Mouse (Mus musculus) ES-E14 (cell line): ENCODE measurements around the gene Ager. TPM values are rescaled to one million over a fixed set of nuclear protein-coding genes. Genes with fewer than 3 reads are reported as not detected.

Experiments
- DNase-seq: peaks from one replicate; pipeline ENCODE4 v3.0.0-alpha.2; 2013; ENCODE audit warnings: low read depth, low spot score
- H3K27ac ChIP-seq: 2 replicates; pipeline ENCODE4 v1.5.1; 2012; ENCODE audit warnings: low read depth, mild to moderate bottlenecking, low read length, moderate library complexity, mixed read lengths; ENCODE audit not compliant: poor library complexity, insufficient read depth, severe bottlenecking
- H3K36me3 ChIP-seq: 2 replicates; pipeline ENCODE4 v1.6.1; 2012; ENCODE audit warnings: mild to moderate bottlenecking, low read length, moderate library complexity, mixed read lengths; ENCODE audit not compliant: control insufficient read depth, poor library complexity, insufficient read depth, severe bottlenecking
- H3K4me1 ChIP-seq, 2 experiments: fragments of 150-350 bp in 1 of 2; sonication (generic) in 1 of 2; 2 replicates each; pipeline ENCODE4 v1.6.1; 2012; ENCODE audit warnings: low read length in 2 of 2, mild to moderate bottlenecking in 1 of 2, mixed read lengths in 1 of 2; ENCODE audit not compliant: control insufficient read depth in 2 of 2, insufficient read depth in 2 of 2, poor library complexity in 1 of 2
- H3K4me3 ChIP-seq, 2 experiments: fragments of 150-350 bp in 1 of 2; sonication (generic) in 1 of 2; 2 replicates each; pipeline ENCODE4 v1.5.1; 2012; ENCODE audit warnings: low read length in 2 of 2, low read depth in 1 of 2, mild to moderate bottlenecking in 1 of 2, mixed read lengths in 1 of 2; ENCODE audit not compliant: insufficient read depth in 1 of 2, poor library complexity in 1 of 2, severe bottlenecking in 1 of 2
- H3K9ac ChIP-seq: 2 replicates; pipeline ENCODE4 v1.6.1; 2012; ENCODE audit warnings: low read depth, mild to moderate bottlenecking, low read length, mixed read lengths; ENCODE audit not compliant: poor library complexity, insufficient read depth, severe bottlenecking
- H3K9me3 ChIP-seq: fragments of 150-350 bp; sonication (generic); 2 replicates; pipeline ENCODE4 v1.6.1; 2012; ENCODE audit warnings: low read depth, mild to moderate bottlenecking, low read length; ENCODE audit not compliant: control insufficient read depth, insufficient read depth
- CHD2 ChIP-seq: IDR thresholded peaks from 2 replicates; pipeline ENCODE4 v1.6.1; 2014; ENCODE audit warnings: mild to moderate bottlenecking, low read depth, low read length, inconsistent platforms
- HCFC1 ChIP-seq: IDR thresholded peaks from 2 replicates; pipeline ENCODE4 v1.6.1; 2012; ENCODE audit warnings: low read length, inconsistent platforms, borderline replicate concordance; ENCODE audit not compliant: insufficient read depth
- MAFK ChIP-seq: IDR thresholded peaks from 2 replicates; pipeline ENCODE4 v1.6.1; 2014; ENCODE audit warnings: mild to moderate bottlenecking, low read depth, low read length, inconsistent platforms; ENCODE audit not compliant: insufficient read depth
- ZC3H11A ChIP-seq: IDR thresholded peaks from 2 replicates; pipeline ENCODE4 v1.6.1; 2012; ENCODE audit warnings: low read depth, mild to moderate bottlenecking, inconsistent platforms, low read length, borderline replicate concordance
- ZNF384 ChIP-seq: IDR thresholded peaks from 2 replicates; pipeline ENCODE4 v1.6.1; 2012; ENCODE audit warnings: low read depth, low read length, inconsistent platforms
- in situ Hi-C, 2 experiments: fragments of 600-800 bp; cut with MboI; formaldehyde crosslinking; loops; one replicate each; pipeline ENCODE4 v1.15.1; 2025; ENCODE audit warnings: low sequenced_read_pairs in 2 of 2, inconsistent platforms in 1 of 2; ENCODE audit not compliant: unreplicated experiment in 2 of 2
- total RNA-seq: library from RNA; depleted of rRNA; stranded (reverse); fragments of 300-350 nt; gene quantifications from 2 replicates; pipeline ENCODE4 v1.2.3, GENCODE M21; 2012

The Ager gene
- total RNA-seq, 1 experiment = 2.3 TPM

DNA sequence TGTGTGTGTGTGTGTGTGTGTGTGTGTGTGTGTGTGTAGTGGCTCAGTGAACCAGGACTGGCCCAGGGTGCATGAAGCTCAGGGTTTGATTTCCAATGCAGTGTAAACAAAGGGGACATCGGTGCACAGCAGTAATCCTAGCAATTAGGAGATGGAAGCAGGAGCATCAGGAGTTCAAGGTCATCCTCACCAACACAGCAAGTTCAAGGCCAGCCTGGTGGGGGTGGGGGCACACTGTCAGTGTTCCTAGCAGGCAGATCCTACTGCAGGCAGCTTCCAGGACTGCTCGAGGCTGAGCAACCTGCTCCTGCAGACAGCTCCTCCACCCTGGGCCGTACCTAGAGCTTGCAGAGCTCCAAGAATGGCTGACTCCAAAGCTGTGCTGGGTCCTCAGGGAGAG, 35.1 kb upstream of the Ager start:
- no peak for DNase-seq
- in situ Hi-C loops = no loop called here

DNA sequence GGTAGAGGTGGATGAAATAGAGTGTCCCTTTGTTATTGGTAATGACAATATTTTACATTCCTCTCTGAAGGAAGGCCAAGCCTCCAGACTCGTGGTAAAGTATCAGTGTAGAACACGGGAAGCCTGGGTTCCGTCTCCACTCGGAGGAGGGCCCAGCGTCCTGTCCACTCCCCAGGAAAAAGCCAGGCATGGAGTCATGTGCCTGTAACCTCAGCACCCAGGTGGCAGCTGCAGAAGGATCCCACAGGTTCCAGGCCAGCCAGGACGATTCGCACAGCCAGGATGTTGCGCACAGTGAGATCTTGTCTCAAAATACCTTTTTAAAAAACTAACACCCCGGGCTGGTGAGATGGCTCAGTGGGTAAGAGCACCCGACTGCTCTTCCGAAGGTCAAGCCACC, 34.3 kb upstream of the Ager start:
- H3K4me1 ChIP-seq = peaks cover 16 to 32% of the 10 kb centered on the region in 2 experiments
- peak overlapping the region in 1 of 2 experiments; percentile 11; a peak in 1 of 4 replicates for H3K4me3 ChIP-seq
- DNase-seq = no peak
- H3K36me3 ChIP-seq = peaks cover 2% of the 10 kb centered on the region; the same call in 1 of the 2 replicates
- H3K9me3 ChIP-seq = no peaks in the 10 kb centered on the region
- in situ Hi-C loops = no loop called here
- TF ChIP-seq HCFC1 (no peak), MAFK (no peak), ZC3H11A (no peak), CHD2 (no peak), ZNF384 (no peak)
- H3K9ac ChIP-seq = peak overlapping the region; percentile 57
- peak overlapping the region; percentile 56; the same call in 1 of the 2 replicates for H3K27ac ChIP-seq

More for the DNA sequence above, 35.1 kb upstream of the Ager start:
- Histone ChIP-seq H3K4me1 (peaks cover 16 to 32% of the 10 kb centered on the region in 2 experiments), H3K9me3 (no peaks in the 10 kb centered on the region), H3K27ac (no peak overlapping the region; the same call in 1 of the 2 replicates), H3K4me3 (no peak overlapping the region), H3K9ac (no peak overlapping the region), H3K36me3 (peaks cover 2% of the 10 kb centered on the region; the same call in 1 of the 2 replicates)
- TF ChIP-seq CHD2 (no peak), ZC3H11A (no peak), ZNF384 (no peak), MAFK (no peak), HCFC1 (no peak)

DNA sequence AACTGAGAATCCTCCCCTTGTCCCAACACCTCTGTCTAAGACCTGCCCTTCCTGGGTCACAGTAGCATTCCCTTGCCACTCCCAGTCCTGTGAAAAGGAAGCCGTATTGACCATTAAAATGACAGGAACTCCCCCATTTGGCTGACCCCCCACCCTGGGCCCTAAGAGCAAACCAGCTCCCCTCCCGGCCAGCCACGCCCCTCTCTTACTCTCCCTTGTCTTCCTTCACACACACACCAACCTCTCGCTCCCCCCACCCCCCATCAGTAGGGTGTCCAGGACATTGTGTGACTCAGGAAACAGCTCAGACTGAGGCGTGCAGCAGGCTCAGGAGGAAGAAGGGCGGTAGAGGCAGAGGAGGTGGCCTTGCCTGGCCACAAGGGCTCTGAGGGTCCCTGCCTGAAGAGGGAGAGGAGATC, 33.6 kb upstream of the Ager start, which contains the start of gene Notch4:
TSS of gene Notch4 (plus strand) at position 266 of the 419 bp plus-strand sequence.
- Histone ChIP-seq H3K9ac (peak within 1 kb of the TSS; percentile 57), H3K27ac (peak within 1 kb of the TSS; percentile 59), H3K4me3 (peak within 1 kb of the TSS; percentile 37 to 53), H3K9me3 (no peaks in the 10 kb centered on the region), H3K4me1 (peaks cover 16 to 32% of the 10 kb centered on the region in 2 experiments), H3K36me3 (peaks cover 2% of the 10 kb centered on the region; the same call in 1 of the 2 replicates)
- DNase-seq = peak; percentile 82
- TF ChIP-seq ZC3H11A (no peak), CHD2 (no peak), MAFK (no peak), HCFC1 (no peak), ZNF384 (no peak)
- in situ Hi-C loops = no loop called here

DNA sequence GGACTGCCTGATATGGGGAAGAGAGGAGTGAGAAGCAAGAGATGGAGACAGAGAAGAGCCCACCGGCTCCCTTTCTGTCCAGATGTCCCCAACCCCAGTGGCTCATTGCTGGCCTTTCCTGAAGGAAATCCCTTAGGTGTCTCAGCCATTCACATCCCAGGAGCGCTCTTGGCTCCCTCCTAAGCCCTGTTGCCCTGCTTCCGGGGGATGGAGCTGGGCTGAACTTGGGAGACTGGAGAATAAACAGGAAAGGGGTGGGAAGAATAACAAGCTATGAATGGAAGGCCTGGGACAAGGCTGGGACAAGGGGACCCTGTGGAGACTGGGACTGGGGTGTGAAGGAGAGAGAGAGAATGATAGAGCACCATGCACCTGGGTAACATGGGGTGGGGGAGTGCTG, 32.9 kb upstream of the Ager start:
- peak overlapping the region; percentile 37 to 53; a peak in 3 of 4 replicates for H3K4me3 ChIP-seq
- peak overlapping the region; percentile 42; the same call in 1 of the 2 replicates for H3K9ac ChIP-seq
- no peak for DNase-seq

More for the DNA sequence above, 32.9 kb upstream of the Ager start:
- Histone ChIP-seq H3K4me1 (peaks cover 16 to 30% of the 10 kb centered on the region in 2 experiments), H3K27ac (no peak overlapping the region), H3K9me3 (no peaks in the 10 kb centered on the region), H3K36me3 (peaks cover 2% of the 10 kb centered on the region; the same call in 1 of the 2 replicates)
- in situ Hi-C loops = no loop called here
- no peak for TF ChIP-seq HCFC1
- no peak for TF ChIP-seq ZC3H11A
- TF ChIP-seq ZNF384 = no peak
- TF ChIP-seq CHD2 = no peak
- no peak for TF ChIP-seq MAFK
